Mouse (Mus musculus): ENCODE data around the gene Nkain1.

- no peak for TF ChIP-seq CTCF (IDR thresholded peaks at IDR 0.05; ENCODE audit: borderline replicate concordance, insufficient read depth, low read depth, low read length)
- TF ChIP-seq POLR2A (IDR thresholded peaks at IDR 0.05; ENCODE audit: borderline replicate concordance, insufficient read depth, low read length): no peak
Measured at GRCm38 (mm10) chr4:130572545-130572944, 1.4 kb downstream of the Nkain1 start.
